ENCODE assay signal across 8 mouse cellular contexts in the genomic region with DNA sequence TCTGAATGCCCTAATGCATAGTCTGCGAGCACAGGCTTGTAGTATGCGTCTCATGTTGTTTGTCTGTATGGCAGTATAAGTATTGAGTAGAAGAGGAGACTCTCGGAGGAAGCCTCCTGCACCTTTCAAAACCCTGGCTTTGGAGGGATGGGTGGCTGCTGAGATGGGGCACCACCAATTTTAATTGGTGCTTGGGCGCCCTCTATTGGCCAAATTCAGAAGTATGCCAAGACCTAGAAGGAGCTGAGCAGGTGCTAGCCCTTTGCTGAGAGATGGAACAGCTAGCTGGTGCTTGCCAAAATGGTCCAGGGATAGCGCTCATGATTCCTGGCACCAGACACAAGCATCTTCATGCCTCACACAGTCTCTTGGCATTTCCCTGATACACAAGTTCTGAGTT. TPM values are rescaled to one million over a fixed set of nuclear protein-coding genes. Genes with fewer than 3 reads are reported as not detected.
DNase-seq lines count a peak whose midpoint lies in the region; ATAC-seq lines count a peak whose summit lies in the region.

No protein-coding gene starts in this region.

- H3K27ac ChIP-seq in heart, embryonic 14.5 days (replicated peaks in 1 of 2; ENCODE audit: control insufficient read depth in 1 of 2, insufficient read depth in 1 of 2, low read depth in 2 of 2, low read length in 2 of 2), result peak overlapping the region; percentile 94 to 99

- WGBS in heart, embryonic 14.5 days, result 23% methylated on average over 5 of the region's 5 CpGs

- peaks cover 52% of the 10 kb centered on the region for H3K36me3 ChIP-seq in heart, embryonic 14.5 days (ENCODE audit: control insufficient read depth, insufficient read depth, low read length)

- no peak overlapping the region for H3K4me2 ChIP-seq in heart, embryonic 14.5 days (ENCODE audit: low read length)

- H3K4me3 ChIP-seq in heart, embryonic 14.5 days (ENCODE audit: control insufficient read depth in 1 of 2, insufficient read depth in 1 of 2, low read depth in 1 of 2, low read length in 2 of 2), result no peak overlapping the region

- peaks cover 60 to 72% of the 10 kb centered on the region in 2 experiments for H3K4me1 ChIP-seq in heart, embryonic 14.5 days (ENCODE audit: control insufficient read depth in 2 of 2, insufficient read depth in 2 of 2, low read length in 2 of 2)

- DNase-seq in ES-CJ7 (ENCODE audit: low read depth, low spot score), result peak; percentile 70
- DNase-seq in adrenal gland, postnatal 14 days, result peak; percentile 92
- DNase-seq in embryo, embryonic 9.5 days (ENCODE audit: extremely low spot score), result peak; percentile 79
- peak; percentile 89 to 92 for DNase-seq in layer of hippocampus, postnatal 10 days (ENCODE audit: low spot score in 2 of 2)
- peak; percentile 94 for DNase-seq in lung, postnatal 36 days
- peak; percentile 59 to 71 for DNase-seq in right cerebral cortex, postnatal 36 days (ENCODE audit: low spot score in 2 of 2)
- DNase-seq in urinary bladder, postnatal 25 days (ENCODE audit: low spot score), result peak; percentile 86

- H3K9me3 ChIP-seq in heart, embryonic 14.5 days (ENCODE audit: control insufficient read depth, low read length), result peaks cover 5% of the 10 kb centered on the region; the same call in 1 of the 2 replicates

- no peak for ATAC-seq in heart, embryonic 14.5 days (ENCODE audit: insufficient number of reproducible peaks, insufficient read depth, low FRiP score, low read depth)

- H3K9ac ChIP-seq in heart, embryonic 14.5 days (ENCODE audit: low read length), result no peak overlapping the region

- H3K27me3 ChIP-seq in heart, embryonic 14.5 days (ENCODE audit: control insufficient read depth, insufficient read depth, low read length), result no peaks in the 10 kb centered on the region

RNA-seq across cellular contexts. Expression of a gene that starts 12.0 kb away (rescaled TPM):
- 29.6 and 30.8 TPM in 2 replicates for total RNA-seq in adrenal gland, postnatal 14 days (2021)
- polyA plus RNA-seq in heart, embryonic 14.5 days (2014; fragmentation: Nextera tagmentation; extraction: Ambion mirVana), result 12.5 and 13.0 TPM in 2 replicates
- 1 to 10 TPM; 8.6 to 9.9 TPM for total RNA-seq in layer of hippocampus, postnatal 10 days (2021)

RNA-seq across cellular contexts. Expression of a gene that starts 20.4 kb away (rescaled TPM):
- total RNA-seq in adrenal gland, postnatal 14 days (2021), result 0.85 and 1.2 TPM in 2 replicates
- 0.30 TPM in 1 of 2 replicates, not detected in the other for polyA plus RNA-seq in heart, embryonic 14.5 days (2014; fragmentation: Nextera tagmentation; extraction: Ambion mirVana)
- total RNA-seq in layer of hippocampus, postnatal 10 days (2021), result under 1 TPM; 0.33 to 0.37 TPM

RNA-seq across cellular contexts. Expression of a gene that starts 24.5 kb away (rescaled TPM):
- total RNA-seq in adrenal gland, postnatal 14 days (2021), result 87.7 and 97.6 TPM in 2 replicates
- polyA plus RNA-seq in heart, embryonic 14.5 days (2014; fragmentation: Nextera tagmentation; extraction: Ambion mirVana), result 27.4 and 31.4 TPM in 2 replicates
- total RNA-seq in layer of hippocampus, postnatal 10 days (2021), result 10 to 100 TPM; 32.9 to 37.7 TPM

RNA-seq across cellular contexts. Expression of a gene that starts 29.2 kb away (rescaled TPM):
- total RNA-seq in adrenal gland, postnatal 14 days (2021), result 39.8 and 45.9 TPM in 2 replicates
- polyA plus RNA-seq in heart, embryonic 14.5 days (2014; fragmentation: Nextera tagmentation; extraction: Ambion mirVana), result 32.4 and 35.7 TPM in 2 replicates
- 10 to 100 TPM; 39.2 to 50.3 TPM for total RNA-seq in layer of hippocampus, postnatal 10 days (2021)

RNA-seq across cellular contexts. Expression of a gene that starts 37.4 kb away (rescaled TPM):
- total RNA-seq in adrenal gland, postnatal 14 days (2021), result 6.6 and 8.8 TPM in 2 replicates
- 22.8 and 22.9 TPM in 2 replicates for polyA plus RNA-seq in heart, embryonic 14.5 days (2014; fragmentation: Nextera tagmentation; extraction: Ambion mirVana)
- 1 to 10 TPM; 5.8 to 7.0 TPM for total RNA-seq in layer of hippocampus, postnatal 10 days (2021)
